Mouse (Mus musculus): ENCODE data around the gene Abcc10.
A peak's percentile ranks its signal among the peaks of the same experiment; 100 is the strongest.

The Abcc10 gene

GRCm38 (mm10) chr17:46258279-46259053 is 69.7 kb downstream of the Abcc10 start:
- DNase-seq (ENCODE audit: low read depth): no peak

- no peak for DNase-seq (ENCODE audit: low read depth)
Measured at GRCm38 (mm10) chr17:46255147-46255546, 73.0 kb downstream of the Abcc10 start.

- DNase-seq (ENCODE audit: low read depth): no peak
Measured at GRCm38 (mm10) chr17:46254106-46254505, 74.0 kb downstream of the Abcc10 start.

- peak; percentile 65 for DNase-seq (ENCODE audit: low read depth)
Measured at GRCm38 (mm10) chr17:46253452-46254084, 74.6 kb downstream of the Abcc10 start, which contains the start of gene Lrrc73. Lrrc73 (plus strand) TSS chr17:46253531.
